Mouse (Mus musculus) kidney, postnatal 0 days (tissue): Measurements from ENCODE around the gene Zfp428. TPM values are rescaled to one million over a fixed set of nuclear protein-coding genes. Genes with fewer than 3 reads are reported as not detected.
A peak's percentile ranks its signal among the peaks of the same experiment; 100 is the strongest.

ENCODE experiments used
- ATAC-seq: fragments of 200-750 bp; cut with Nextera tagmentation; replicated peaks from 2 replicates; pipeline ENCODE4 v1.8.0; 2017; ENCODE audit warnings: low read depth, moderate number of reproducible peaks, moderate TSS enrichment, moderate library complexity; ENCODE audit not compliant: low FRiP score
- DNase-seq: peaks from one replicate; pipeline ENCODE4 v3.0.0-alpha.2; 2016; ENCODE audit warnings: low spot score
- H3K27ac ChIP-seq: fragments of 300-500 bp; sonication (generic); 2 replicates; pipeline ENCODE4 v1.5.1; 2014; ENCODE audit warnings: mild to moderate bottlenecking
- H3K27me3 ChIP-seq: fragments of 300-500 bp; sonication (generic); 2 replicates; pipeline ENCODE4 v1.6.1; 2014; ENCODE audit warnings: low read length, mixed read lengths; ENCODE audit not compliant: insufficient read depth
- H3K36me3 ChIP-seq: fragments of 300-500 bp; sonication (generic); 2 replicates; pipeline ENCODE4 v1.6.1; 2014; ENCODE audit warnings: low read length, mixed read lengths; ENCODE audit not compliant: insufficient read depth
- H3K4me1 ChIP-seq: fragments of 300-500 bp; sonication (generic); replicated peaks from 2 replicates; pipeline ENCODE4 v1.6.1; 2014; ENCODE audit warnings: antibody characterized with exemption, low read length, mixed read lengths; ENCODE audit not compliant: insufficient read depth
- H3K4me2 ChIP-seq: fragments of 300-500 bp; sonication (generic); 2 replicates; pipeline ENCODE4 v1.6.1; 2014; ENCODE audit warnings: mild to moderate bottlenecking, low read length, moderate library complexity, mixed read lengths
- H3K4me3 ChIP-seq: fragments of 300-500 bp; sonication (generic); replicated peaks from 2 replicates; pipeline ENCODE4 v1.5.1; 2014; ENCODE audit warnings: low read depth, low read length
- H3K9ac ChIP-seq: fragments of 300-500 bp; sonication (generic); 2 replicates; pipeline ENCODE4 v1.6.1; 2014; ENCODE audit warnings: low read depth, low read length
- H3K9me3 ChIP-seq: fragments of 300-500 bp; sonication (generic); replicated peaks from 2 replicates; pipeline ENCODE4 v1.6.1; 2016; ENCODE audit warnings: low read length, inconsistent platforms, mixed read lengths
- CTCF ChIP-seq: IDR thresholded peaks from 2 replicates; pipeline ENCODE4 v1.5.1; 2016; ENCODE audit warnings: antibody characterized with exemption, low read depth, mild to moderate bottlenecking, moderate library complexity
- WGBS: fragments of 180-500 bp; shearing (Covaris S2); extraction: QIAGEN DNeasy Blood & Tissue Kit; methylation state at CpG from one replicate; pipeline ENCODE4 v1.1.7; 2014; 5-methylcytosine and 5-hydroxymethylcytosine counted together
- polyA plus RNA-seq: library from polyadenylated mRNA; unstranded; fragments of >200 nt; fragmentation: Nextera tagmentation; extraction: Ambion mirVana; gene quantifications from 2 replicates; pipeline ENCODE4 v1.2.1, GENCODE M21; 2015

Zfp428 gene
- polyA plus RNA-seq, 1 experiment from 2014 or later, result 41.4 TPM

DNA sequence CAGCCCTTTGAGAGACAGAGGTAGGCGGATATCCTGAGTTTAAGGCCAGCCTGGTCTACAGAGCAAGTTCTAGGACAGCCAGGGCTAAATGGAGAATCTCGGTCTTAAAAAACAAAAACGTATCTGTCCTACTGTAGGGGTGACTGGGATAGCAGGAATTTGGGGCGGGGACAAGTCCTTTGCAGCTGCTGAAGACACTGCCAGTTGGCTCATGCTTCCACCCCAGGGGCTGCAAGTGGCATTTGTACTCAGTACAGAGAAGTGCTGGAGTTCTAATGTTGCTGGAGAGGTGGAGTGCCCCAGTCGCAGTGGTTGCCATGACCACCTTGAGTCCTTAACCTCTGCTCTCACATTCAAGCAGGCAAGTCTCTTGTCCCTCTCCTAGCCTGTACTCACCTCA lies 16.0 kb downstream of the Zfp428 start:
- H3K4me2 ChIP-seq, result no peak overlapping the region
- no peaks in the 10 kb centered on the region for H3K27me3 ChIP-seq
- TF ChIP-seq CTCF, result no peak
- H3K4me3 ChIP-seq, result no peak overlapping the region
- no peak for ATAC-seq
- WGBS, result 65% methylated on average over 5 of the region's 5 CpGs
- H3K4me1 ChIP-seq, result no peaks in the 10 kb centered on the region
- no peaks in the 10 kb centered on the region for H3K36me3 ChIP-seq
- H3K9ac ChIP-seq, result no peak overlapping the region
- DNase-seq, result no peak
- H3K9me3 ChIP-seq, result no peaks in the 10 kb centered on the region
- H3K27ac ChIP-seq, result no peak overlapping the region

DNA sequence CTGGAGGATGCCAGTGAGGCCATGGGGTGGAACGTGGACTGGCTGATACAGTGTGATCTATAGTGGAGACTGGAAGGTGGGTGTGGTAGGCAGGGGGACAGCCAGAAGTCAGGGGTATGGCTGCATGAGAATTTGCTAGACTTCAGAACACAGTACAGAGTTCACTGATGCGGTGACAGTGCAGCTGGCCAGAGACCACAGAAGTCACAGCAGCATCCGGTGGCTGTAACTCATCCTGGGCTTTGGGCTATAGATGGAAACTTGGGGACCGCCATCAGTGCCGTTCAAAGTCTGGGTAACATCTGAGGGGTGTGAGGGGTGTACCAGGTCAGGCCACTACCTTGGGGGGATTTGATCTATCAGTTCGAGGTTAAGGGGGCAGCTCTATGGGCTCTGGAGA lies 16.9 kb downstream of the Zfp428 start:
- ATAC-seq (no peak), DNase-seq (no peak)
- no peak overlapping the region for H3K27ac ChIP-seq
- TF ChIP-seq CTCF, result no peak
- H3K9ac ChIP-seq, result no peak overlapping the region
- H3K9me3 ChIP-seq, result no peaks in the 10 kb centered on the region
- no peak overlapping the region for H3K4me3 ChIP-seq
- no peaks in the 10 kb centered on the region for H3K4me1 ChIP-seq
- H3K36me3 ChIP-seq, result no peaks in the 10 kb centered on the region
- no peaks in the 10 kb centered on the region for H3K27me3 ChIP-seq
- no peak overlapping the region for H3K4me2 ChIP-seq
- 80% methylated on average over 6 of the region's 6 CpGs for WGBS

DNA sequence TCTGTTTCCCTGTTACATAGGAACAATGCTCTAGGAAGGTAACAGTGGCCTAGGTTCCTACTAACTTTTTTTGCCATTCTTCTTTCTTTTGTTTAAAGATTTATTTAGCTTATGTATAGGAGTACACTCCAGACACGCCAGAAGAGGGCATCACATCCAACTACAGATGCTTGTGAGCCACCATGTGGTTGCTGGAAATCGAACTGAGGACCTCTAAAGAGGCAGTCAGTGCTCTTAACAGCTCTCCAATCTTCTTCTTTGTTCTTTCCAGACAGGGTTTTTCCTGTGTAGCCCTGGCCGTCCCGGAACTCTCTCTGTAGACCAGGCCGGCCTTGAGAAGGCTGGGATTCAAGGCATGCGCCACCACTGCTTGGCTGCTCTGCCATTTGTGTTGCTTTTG lies 18.2 kb downstream of the Zfp428 start:
- Histone ChIP-seq H3K4me1 (peaks cover 5% of the 10 kb centered on the region; the same call in 1 of the 2 replicates), H3K4me3 (no peak overlapping the region), H3K36me3 (no peaks in the 10 kb centered on the region), H3K9ac (no peak overlapping the region), H3K27ac (no peak overlapping the region), H3K4me2 (no peak overlapping the region), H3K9me3 (no peaks in the 10 kb centered on the region), H3K27me3 (no peaks in the 10 kb centered on the region)
- DNase-seq (no peak), ATAC-seq (no peak)
- 81% methylated on average over 6 of the region's 6 CpGs for WGBS
- 0 out of 2 replicates have a peak, but pooled peaks have one; percentile 15 for TF ChIP-seq CTCF

DNA sequence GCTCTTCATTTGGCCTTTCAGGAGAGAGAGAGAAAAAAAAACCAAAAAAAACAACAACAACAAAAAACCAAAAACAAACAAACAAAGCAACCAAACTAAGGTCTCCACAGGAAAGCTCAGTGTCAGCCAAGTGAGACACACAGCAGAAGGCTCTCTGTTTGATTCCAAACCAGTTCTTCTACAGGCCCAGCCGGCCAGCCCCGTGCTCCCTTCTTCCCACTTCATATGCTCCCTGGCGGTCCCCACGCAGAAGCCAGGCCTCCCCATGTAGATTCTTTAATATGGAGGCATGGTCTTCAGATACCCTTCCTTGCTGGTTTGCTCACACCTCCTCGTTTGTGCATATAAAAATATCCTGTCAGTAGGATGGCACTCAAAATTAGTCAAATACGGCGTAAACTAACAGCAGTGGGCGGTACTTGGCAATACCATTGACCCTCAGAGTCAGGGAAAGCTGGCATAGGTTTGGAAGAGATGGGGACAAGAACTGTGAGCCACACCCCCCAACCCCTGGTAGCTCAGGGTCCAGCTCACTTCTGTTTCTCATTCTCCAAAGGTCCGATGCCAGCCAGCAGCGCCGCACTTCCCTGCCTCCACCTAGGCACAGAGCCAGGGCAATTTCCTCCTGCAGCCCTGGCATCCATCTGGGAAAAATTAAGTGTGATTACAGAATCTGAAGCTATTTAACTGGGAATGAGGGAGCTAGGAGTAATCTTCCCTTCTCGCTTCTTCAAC lies 19.0 kb downstream of the Zfp428 start:
- Histone ChIP-seq H3K4me1 (peaks cover 5% of the 10 kb centered on the region; the same call in 1 of the 2 replicates), H3K4me2 (no peak overlapping the region), H3K9ac (no peak overlapping the region), H3K36me3 (no peaks in the 10 kb centered on the region), H3K27me3 (no peaks in the 10 kb centered on the region), H3K27ac (no peak overlapping the region), H3K4me3 (no peak overlapping the region), H3K9me3 (no peaks in the 10 kb centered on the region)
- DNase-seq, result no peak
- no peak for ATAC-seq
- TF ChIP-seq CTCF, result no peak
- 85% methylated on average over 12 of the region's 12 CpGs for WGBS

DNA sequence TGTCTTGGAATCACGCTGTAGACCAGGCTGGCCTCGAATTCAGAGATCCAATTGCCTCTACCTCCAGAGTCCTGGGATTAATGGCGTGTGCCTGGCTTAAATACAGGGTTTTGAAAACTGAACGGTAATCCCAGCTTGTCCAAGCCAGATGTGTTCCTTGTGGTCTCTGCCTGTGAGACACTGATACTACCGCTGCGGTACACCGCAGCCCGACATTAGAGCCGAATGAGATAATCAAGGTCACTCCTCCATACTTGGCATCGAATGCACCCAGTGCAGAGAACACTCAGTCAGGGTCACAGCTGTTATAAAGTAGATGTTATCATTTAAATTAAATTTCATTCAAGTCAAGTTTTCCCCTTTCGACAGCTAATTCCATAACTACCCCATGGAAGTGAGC lies 22.1 kb downstream of the Zfp428 start:
- WGBS, result 82% methylated on average over 11 of the region's 11 CpGs
- no peak for ATAC-seq

DNA sequence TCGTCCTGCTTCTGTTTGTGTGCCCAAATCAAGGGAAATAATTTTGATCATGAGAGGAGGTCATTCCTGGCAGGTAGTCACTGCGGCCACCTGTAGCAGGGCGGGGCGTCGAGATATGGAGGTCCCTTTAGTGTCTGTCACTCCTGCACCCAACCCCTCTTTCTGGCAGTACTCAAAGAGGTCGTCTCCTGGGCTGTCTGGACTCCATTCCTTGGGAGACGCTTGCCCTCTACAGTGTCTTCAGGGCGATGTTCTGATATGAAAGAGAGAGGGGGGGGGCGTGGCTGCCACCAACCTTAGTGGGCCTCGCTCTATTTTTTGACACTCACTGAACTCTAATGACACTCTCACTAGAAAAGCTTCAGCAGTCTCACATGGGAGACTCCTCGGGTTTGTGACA lies 22.8 kb downstream of the Zfp428 start:
- H3K9ac ChIP-seq, result peak overlapping the region; percentile 74

More for the DNA sequence above, 22.1 kb downstream of the Zfp428 start:
- Histone ChIP-seq H3K9me3 (no peaks in the 10 kb centered on the region), H3K9ac (no peak overlapping the region), H3K4me2 (no peak overlapping the region), H3K27ac (no peak overlapping the region), H3K27me3 (no peaks in the 10 kb centered on the region), H3K4me1 (peaks cover 9% of the 10 kb centered on the region; the same call in 1 of the 2 replicates), H3K4me3 (no peak overlapping the region), H3K36me3 (peaks cover 9% of the 10 kb centered on the region; the same call in 1 of the 2 replicates)
- DNase-seq, result no peak
- TF ChIP-seq CTCF, result no peak

More for the DNA sequence above, 22.8 kb downstream of the Zfp428 start:
- Histone ChIP-seq H3K36me3 (peaks cover 16% of the 10 kb centered on the region), H3K27me3 (no peaks in the 10 kb centered on the region), H3K4me2 (peak overlapping the region; percentile 90), H3K4me1 (peaks cover 9% of the 10 kb centered on the region; the same call in 1 of the 2 replicates), H3K4me3 (peak overlapping the region; percentile 56), H3K9me3 (no peaks in the 10 kb centered on the region), H3K27ac (peak overlapping the region; percentile 94)
- DNase-seq, result no peak
- no peak for ATAC-seq
- WGBS, result 49% methylated on average over 11 of the region's 11 CpGs
- no peak for TF ChIP-seq CTCF
